Mouse (Mus musculus): ENCODE measurements at regions not wholly inside any gene's neighbourhood (a gene's known extent, or its start where the extent isn't known, plus 50 kb on each side); places are given as distances from the start of the nearest gene placed in this dataset.

DNA sequence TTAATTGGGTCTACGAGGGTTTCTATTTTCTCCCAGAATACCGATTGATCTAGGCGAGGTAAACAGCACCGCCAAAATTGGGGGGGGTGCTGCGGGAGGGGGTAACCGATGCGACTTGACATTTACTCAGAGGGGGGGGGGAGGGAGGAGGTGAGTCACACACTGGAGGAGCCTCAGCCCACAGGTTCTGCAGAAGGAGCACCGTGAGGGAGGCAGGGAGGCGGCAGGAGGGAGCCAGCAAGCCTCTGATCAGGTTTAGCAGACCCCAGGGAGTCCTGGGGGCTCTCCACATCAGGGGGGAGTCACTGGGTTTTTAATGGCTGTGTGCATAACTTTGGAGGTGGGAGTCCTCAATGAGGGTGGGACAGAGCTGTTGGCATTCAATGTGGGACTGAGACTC is 51.3 kb upstream of the Ier5l start:
- no peak for DNase-seq (ENCODE audit: low spot score)

DNA sequence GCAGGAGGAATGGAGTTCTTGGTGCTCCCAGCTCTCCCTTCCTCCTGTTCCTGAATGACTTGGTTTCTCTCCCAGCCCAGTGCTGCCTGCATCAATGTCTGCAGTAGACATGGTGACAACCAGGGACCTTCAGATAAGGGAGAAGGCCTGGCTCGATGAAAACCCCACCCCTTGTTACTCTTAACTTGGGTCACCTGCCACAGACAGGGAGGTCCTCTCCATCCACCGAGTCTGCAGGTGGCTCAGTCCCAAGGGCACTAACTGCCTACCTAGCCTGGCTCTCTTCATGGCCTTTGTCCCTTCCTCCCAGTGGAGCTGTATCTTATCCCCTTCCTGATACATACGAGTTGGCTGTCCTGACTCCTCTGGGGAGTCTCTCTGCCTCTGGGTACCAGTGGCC is 51.8 kb upstream of the Ier5l start:
- no peak for DNase-seq (ENCODE audit: low spot score)

DNA sequence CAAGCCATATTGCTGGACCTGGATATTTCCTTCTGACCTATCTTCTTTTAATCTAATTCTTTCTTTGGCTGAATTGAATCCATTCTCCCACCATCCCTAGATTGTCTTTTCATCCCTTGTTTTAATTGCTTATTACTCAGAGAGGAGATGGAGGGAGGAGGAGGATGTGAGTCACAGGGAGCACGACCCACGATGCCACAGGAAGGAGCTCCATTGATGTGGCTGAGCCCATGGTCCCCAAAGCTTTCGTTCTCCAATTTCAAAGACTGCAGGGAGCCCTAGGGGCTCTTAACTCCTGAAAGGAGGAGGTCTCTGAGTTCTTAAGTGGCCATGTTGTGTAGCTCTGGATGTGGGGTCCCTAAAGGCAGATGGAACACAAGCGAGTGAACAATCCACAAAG is 53.5 kb upstream of the Ier5l start:
- DNase-seq (ENCODE audit: low spot score): no peak

DNA sequence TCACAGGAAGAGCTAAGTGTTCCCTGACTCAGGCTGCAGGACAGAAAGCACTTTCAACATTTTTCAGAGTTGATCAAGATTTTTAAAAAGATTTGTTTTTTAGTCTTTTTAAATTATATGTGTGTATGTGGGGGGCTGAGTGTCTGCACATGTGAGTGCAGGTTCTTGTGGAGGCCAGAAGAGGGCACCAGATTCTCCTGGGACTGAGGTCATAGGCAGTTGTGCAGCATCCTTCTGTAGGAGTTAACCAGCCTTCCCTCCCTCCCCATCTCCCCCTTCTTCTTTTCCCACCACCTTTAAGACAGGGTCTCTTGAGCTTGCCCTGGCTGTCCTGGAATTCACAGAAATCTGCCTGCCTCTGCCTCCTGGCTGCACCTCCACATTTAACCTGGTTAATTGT is 58.9 kb upstream of the Ier5l start:
- DNase-seq (ENCODE audit: low spot score): no peak

DNA sequence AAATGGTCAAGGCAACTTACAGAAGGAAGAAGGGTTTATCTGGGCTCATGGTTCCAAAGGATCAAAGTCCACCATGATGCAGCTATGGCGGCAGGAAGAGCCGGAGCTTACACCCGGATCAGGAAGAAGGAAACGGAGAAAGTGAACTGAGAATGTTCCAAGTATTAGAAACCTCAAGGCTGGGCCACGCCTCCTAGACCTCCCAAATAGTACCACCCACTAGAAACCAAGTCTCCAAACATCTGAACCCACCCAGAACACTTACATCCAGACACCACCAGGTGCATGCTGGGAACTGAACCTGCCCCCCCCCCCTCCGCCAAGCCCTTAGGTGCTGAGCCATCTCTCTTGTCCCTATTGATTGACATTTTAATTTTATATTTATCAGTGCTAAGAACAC is 59.3 kb upstream of the Ier5l start:
- no peak for DNase-seq (ENCODE audit: low spot score)

DNA sequence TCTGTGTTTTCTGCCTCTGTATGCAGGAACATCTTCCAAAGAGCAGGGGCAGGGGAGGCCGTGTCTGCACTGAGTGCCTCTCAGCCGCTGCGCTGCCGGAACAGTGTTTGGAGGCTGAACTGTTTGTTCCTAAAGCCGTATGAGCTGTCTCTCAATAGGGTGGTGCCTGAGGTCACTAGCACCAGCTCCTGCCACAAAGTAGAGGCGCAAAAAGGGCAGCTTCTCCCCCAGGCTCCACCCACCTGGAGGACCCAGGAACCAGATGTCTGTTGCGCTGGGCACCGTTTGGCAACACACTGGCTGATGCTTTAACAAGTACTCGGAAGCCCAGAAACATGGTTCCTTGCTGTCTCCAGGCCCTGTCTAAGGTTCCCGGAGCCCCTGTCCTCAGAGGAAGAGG is 60.4 kb upstream of the Cstad start:
- peak; percentile 29 for DNase-seq (ENCODE audit: low spot score)

DNA sequence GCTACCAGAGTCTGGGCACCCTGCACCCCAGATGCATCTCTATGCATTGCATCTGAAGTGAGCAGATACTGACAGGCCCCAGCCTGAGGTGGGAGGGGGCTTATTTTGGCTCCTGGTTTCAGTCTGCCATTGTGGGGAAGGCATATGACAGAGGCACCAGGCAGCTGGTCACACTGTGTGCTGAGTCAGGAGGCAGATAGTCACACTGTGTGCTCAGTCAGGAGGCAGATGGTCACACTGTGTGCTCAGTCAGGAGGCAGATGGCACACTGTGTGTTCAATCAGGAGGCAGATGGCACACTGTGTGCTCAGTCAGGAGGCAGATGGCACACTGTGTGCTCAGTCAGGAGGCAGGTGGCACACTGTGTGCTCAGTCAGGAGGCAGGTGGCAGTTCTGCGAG is 55.5 kb upstream of the Cstad start:
- no peak for DNase-seq (ENCODE audit: low spot score)

DNA sequence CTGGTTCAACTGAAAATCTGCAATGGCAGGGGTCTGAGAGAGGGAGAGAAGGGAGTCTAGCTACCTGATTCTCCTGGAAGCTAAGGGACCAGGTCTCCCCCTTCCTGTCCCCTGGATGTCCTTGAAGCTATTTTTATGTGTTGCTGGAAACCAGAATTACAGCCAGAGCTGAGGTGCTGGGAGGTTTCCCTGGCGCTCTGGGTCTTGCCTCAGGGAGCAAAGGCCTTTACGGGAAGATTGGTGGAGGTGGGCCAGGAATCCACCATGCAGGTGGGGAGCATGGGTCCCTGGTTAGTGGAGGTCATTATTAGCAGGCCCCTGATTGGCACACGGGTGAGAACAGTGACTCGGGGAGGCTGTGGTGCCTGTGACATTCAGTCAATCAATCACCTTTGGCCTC is 53.3 kb upstream of the Cstad start:
- DNase-seq (ENCODE audit: low spot score): no peak

DNA sequence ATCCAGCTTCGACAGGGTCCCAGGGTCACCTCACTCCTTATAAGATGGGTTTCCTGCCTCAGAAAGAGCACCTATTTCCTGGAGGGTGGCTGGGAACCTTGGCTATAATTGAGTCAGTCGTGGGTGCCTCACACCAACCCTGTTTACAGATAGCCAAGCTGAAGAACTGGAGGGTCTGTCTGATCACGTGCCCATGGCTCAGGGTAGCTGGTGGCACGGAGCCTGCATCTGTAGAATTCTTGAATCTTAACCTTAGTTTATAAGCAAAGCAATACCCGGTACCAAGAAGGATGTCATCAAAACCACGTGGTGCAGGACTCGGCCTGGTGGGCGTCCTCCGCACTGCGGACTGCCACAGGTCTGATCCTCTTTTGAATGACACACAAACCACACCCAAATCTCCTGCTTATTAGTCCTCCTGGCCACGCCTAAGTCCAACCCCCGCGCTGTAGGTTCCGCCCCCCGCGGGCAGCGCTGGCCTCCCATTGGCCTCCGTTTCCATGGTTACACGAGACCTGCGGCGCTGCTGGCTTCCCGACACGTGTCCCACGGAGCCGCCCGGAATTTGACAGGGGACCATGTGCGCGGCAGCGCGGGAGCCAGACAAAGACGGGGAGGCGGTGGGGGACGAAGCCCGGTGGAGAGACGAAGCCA is 49.9 kb upstream of the Cstad start:
- DNase-seq (ENCODE audit: low spot score): peak; percentile 88

Data from testis, postnatal 14 days (tissue).